Mouse (Mus musculus) spleen, embryonic (tissue): ENCODE measurements around the gene Cdiptos.

Experiments used
- CTCF ChIA-PET: fragments of 350-600 bp; sonication (Branson Sonifier 250); formaldehyde crosslinking; loops from one replicate; lab custom pipeline; 2022; lab: Charles Lee

The Cdiptos gene

GRCm38 (mm10) chr7:126981601-126982000 is 5.7 kb upstream of the Cdiptos start:
- CTCF ChIA-PET, result no interaction called here

- CTCF ChIA-PET, result no interaction called here
Measured at GRCm38 (mm10) chr7:126978841-126979240, 2.9 kb upstream of the Cdiptos start.

- CTCF ChIA-PET, result no interaction called here
Measured at GRCm38 (mm10) chr7:126976878-126977459, 1.1 kb upstream of the Cdiptos start.

GRCm38 (mm10) chr7:126975893-126975949 is 177 bp downstream of the Cdiptos start, which contains the start of gene Cdipt:
TSS of gene Cdipt (plus strand) at chr7:126975914.
- CTCF ChIA-PET, result no interaction called here

- CTCF ChIA-PET, result no interaction called here
Measured at GRCm38 (mm10) chr7:126975493-126975892, 405 bp downstream of the Cdiptos start.

- CTCF ChIA-PET, result no interaction called here
Measured at GRCm38 (mm10) chr7:126967361-126967760, 8.5 kb downstream of the Cdiptos start.

- CTCF ChIA-PET, result interaction anchor here (0.8 kb wide), 1 partner anchor 306 kb away, joined by 3 read pairs; no protein-coding TSS in a partner anchor
Measured at GRCm38 (mm10) chr7:126965568-126965967, 10.3 kb downstream of the Cdiptos start.

GRCm38 (mm10) chr7:126963548-126964286 is 12.2 kb downstream of the Cdiptos start:
- CTCF ChIA-PET, result interaction anchor here (0.6 kb wide), 2 partner anchors 20 to 149 kb away, joined by 3 to 5 read pairs; no protein-coding TSS in a partner anchor

GRCm38 (mm10) chr7:126961965-126962364 is 13.9 kb downstream of the Cdiptos start:
- CTCF ChIA-PET, result interaction anchor here (1.0 kb wide), 1 partner anchor 50 kb away, joined by 7 read pairs; no protein-coding TSS in a partner anchor

- CTCF ChIA-PET, result no interaction called here
Measured at GRCm38 (mm10) chr7:126961095-126961494, 14.8 kb downstream of the Cdiptos start.

- CTCF ChIA-PET, result interaction anchor here (0.6 kb wide), 2 partner anchors 134 to 461 kb away, joined by 3 to 5 read pairs; no protein-coding TSS in a partner anchor
Measured at GRCm38 (mm10) chr7:126959780-126960179, 16.1 kb downstream of the Cdiptos start.

- CTCF ChIA-PET, result no interaction called here
Measured at GRCm38 (mm10) chr7:126955125-126955524, 20.8 kb downstream of the Cdiptos start.

GRCm38 (mm10) chr7:126952646-126953045 is 23.3 kb downstream of the Cdiptos start:
- CTCF ChIA-PET, result no interaction called here

- CTCF ChIA-PET, result no interaction called here
Measured at GRCm38 (mm10) chr7:126951741-126952140, 24.2 kb downstream of the Cdiptos start.

GRCm38 (mm10) chr7:126950647-126951615 is 25.0 kb downstream of the Cdiptos start:
- CTCF ChIA-PET, result no interaction called here

GRCm38 (mm10) chr7:126949793-126950646 is 25.9 kb downstream of the Cdiptos start, which contains the start of gene Sez6l2:
TSS of gene Sez6l2 (plus strand) at chr7:126950563.
- CTCF ChIA-PET, result interaction anchor here (0.6 kb wide), 1 partner anchor 127 kb away, joined by 4 read pairs; no protein-coding TSS in a partner anchor

GRCm38 (mm10) chr7:126949403-126949792 is 26.5 kb downstream of the Cdiptos start, which contains the start of gene Asphd1:
TSS of gene Asphd1 (minus strand) at chr7:126949582.
- CTCF ChIA-PET, result interaction anchor here (0.6 kb wide), 1 partner anchor 126 kb away, joined by 4 read pairs; no protein-coding TSS in a partner anchor

GRCm38 (mm10) chr7:126948626-126949025 is 27.3 kb downstream of the Cdiptos start:
- CTCF ChIA-PET, result no interaction called here

- CTCF ChIA-PET, result no interaction called here
Measured at GRCm38 (mm10) chr7:126946530-126946929, 29.4 kb downstream of the Cdiptos start.

GRCm38 (mm10) chr7:126941801-126942200 is 34.1 kb downstream of the Cdiptos start:
- CTCF ChIA-PET, result no interaction called here

GRCm38 (mm10) chr7:126941171-126941570 is 34.7 kb downstream of the Cdiptos start:
- CTCF ChIA-PET, result no interaction called here
